Comparison of ENCODE assay signal across 8 mouse cellular contexts in genomic region chr2:11331528-11332446, GRCm38 (mm10).
DNase-seq lines count a peak whose midpoint lies in the region; ATAC-seq and TF ChIP-seq lines count a peak whose summit lies in the region.

No protein-coding gene starts in this region.

- H3K9ac ChIP-seq in ES-Bruce4 (ENCODE audit: low read depth, poor library complexity, severe bottlenecking), result no peak overlapping the region
- H3K9ac ChIP-seq in liver, postnatal 0 days (replicated peaks), result no peak overlapping the region
- H3K9ac ChIP-seq in neural tube, embryonic 14.5 days (replicated peaks; ENCODE audit: low read depth, low read length), result no peak overlapping the region

- TF ChIP-seq CTCF in ES-Bruce4 (IDR thresholded peaks at IDR 0.05; ENCODE audit: low read depth, low read length), result peak; percentile 57
- peak; percentile 99 for TF ChIP-seq CTCF in liver, postnatal 0 days (IDR thresholded peaks at IDR 0.05; ENCODE audit: low read depth)

- H3K27ac ChIP-seq in ES-Bruce4 (ENCODE audit: insufficient read depth, low read length), result no peak overlapping the region
- H3K27ac ChIP-seq in forebrain, embryonic 10.5 days, result no peak overlapping the region
- H3K27ac ChIP-seq in liver, postnatal 0 days (ENCODE audit: low read depth), result peak overlapping the region; percentile 75
- no peak overlapping the region for H3K27ac ChIP-seq in neural tube, embryonic 14.5 days (ENCODE audit: low read depth, low read length)

- TF ChIP-seq POLR2A in ES-Bruce4 (IDR thresholded peaks at IDR 0.05; ENCODE audit: insufficient read depth, low read length), result no peak

- H3K4me3 ChIP-seq in ES-Bruce4 (ENCODE audit: low read depth, low read length), result no peak overlapping the region
- H3K4me3 ChIP-seq in forebrain, embryonic 10.5 days, result no peak overlapping the region
- H3K4me3 ChIP-seq in liver, postnatal 0 days (ENCODE audit: low read depth, low read length), result no peak overlapping the region
- H3K4me3 ChIP-seq in neural tube, embryonic 14.5 days (ENCODE audit: low read depth, low read length), result no peak overlapping the region

- no peak overlapping the region for H3K4me2 ChIP-seq in liver, postnatal 0 days (ENCODE audit: low read depth, low read length)
- H3K4me2 ChIP-seq in neural tube, embryonic 14.5 days (ENCODE audit: low read depth, low read length), result no peak overlapping the region

- peak; percentile 44 for DNase-seq in c-Kit-negative CD71-positive TER-119-positive erythroid progenitor cells, embryonic 14.5 days (ENCODE audit: low read depth, low spot score)
- DNase-seq in forebrain, embryonic 10.5 days (ENCODE audit: extremely low spot score, low spot score), result peak; percentile 76
- peak; percentile 7 for DNase-seq in heart, postnatal 25 days (ENCODE audit: low spot score)
- peak; percentile 48 for DNase-seq in large intestine, adult 2 months (ENCODE audit: low read depth, low spot score)
- peak; percentile 82 for DNase-seq in liver, postnatal 0 days
- peak; percentile 22 for DNase-seq in testis, postnatal 14 days (ENCODE audit: low spot score)

- no peaks in the 10 kb centered on the region for H3K9me3 ChIP-seq in ES-Bruce4 (replicated peaks; ENCODE audit: control insufficient read depth, insufficient read depth, low read length, poor library complexity, severe bottlenecking)
- no peaks in the 10 kb centered on the region for H3K9me3 ChIP-seq in forebrain, embryonic 10.5 days
- H3K9me3 ChIP-seq in liver, postnatal 0 days (ENCODE audit: low read length), result no peaks in the 10 kb centered on the region
- no peaks in the 10 kb centered on the region for H3K9me3 ChIP-seq in neural tube, embryonic 14.5 days (ENCODE audit: control insufficient read depth, low read length)

- no peaks in the 10 kb centered on the region; the same call in 1 of the 2 replicates for H3K27me3 ChIP-seq in ES-Bruce4 (ENCODE audit: control insufficient read depth, insufficient read depth, low read length, poor library complexity, severe bottlenecking)
- H3K27me3 ChIP-seq in forebrain, embryonic 10.5 days (ENCODE audit: poor library complexity, severe bottlenecking), result no peaks in the 10 kb centered on the region
- no peaks in the 10 kb centered on the region for H3K27me3 ChIP-seq in liver, postnatal 0 days (ENCODE audit: insufficient read depth, low read length)
- no peaks in the 10 kb centered on the region; the same call in 1 of the 2 replicates for H3K27me3 ChIP-seq in neural tube, embryonic 14.5 days (ENCODE audit: control insufficient read depth, insufficient read depth, low read length)

- H3K36me3 ChIP-seq in ES-Bruce4 (ENCODE audit: control insufficient read depth, insufficient read depth, low read length, poor library complexity, severe bottlenecking), result no peaks in the 10 kb centered on the region
- no peaks in the 10 kb centered on the region for H3K36me3 ChIP-seq in forebrain, embryonic 10.5 days (replicated peaks)
- H3K36me3 ChIP-seq in liver, postnatal 0 days (replicated peaks; ENCODE audit: insufficient read depth, low read length), result no peaks in the 10 kb centered on the region
- H3K36me3 ChIP-seq in neural tube, embryonic 14.5 days (ENCODE audit: control insufficient read depth, insufficient read depth, low read length), result no peaks in the 10 kb centered on the region

- intact Hi-C loops in heart, postnatal 25 days (cut with DNase I), result loop anchor here (1.0 to 5.0 kb wide), 4 partner anchors 36 to 356 kb away; no protein-coding TSS in a partner anchor

- ATAC-seq in liver, postnatal 0 days, result peak; percentile 90
- ATAC-seq in neural tube, embryonic 14.5 days (ENCODE audit: low read depth), result peak; percentile 90

- H3K4me1 ChIP-seq in ES-Bruce4 (ENCODE audit: control insufficient read depth, insufficient read depth, low read length), result no peaks in the 10 kb centered on the region
- 0 out of 2 replicates have a peak, but pooled peaks cover 2% of the 10 kb centered on the region for H3K4me1 ChIP-seq in forebrain, embryonic 10.5 days
- H3K4me1 ChIP-seq in liver, postnatal 0 days (ENCODE audit: insufficient read depth), result peaks cover 14% of the 10 kb centered on the region
- no peaks in the 10 kb centered on the region for H3K4me1 ChIP-seq in neural tube, embryonic 14.5 days (ENCODE audit: control insufficient read depth, insufficient read depth, low read length)

- TF ChIP-seq EP300 in ES-Bruce4 (IDR thresholded peaks at IDR 0.05; ENCODE audit: insufficient read depth, low read depth, low read length), result no peak
- 0 out of 2 replicates have a peak, but pooled peaks have one; percentile 19 for TF ChIP-seq EP300 in liver, postnatal 0 days (IDR thresholded peaks at IDR 0.05; ENCODE audit: low read depth)

- 33% methylated on average over 11 of the region's 11 CpGs for WGBS in forebrain, embryonic 10.5 days
- 16% methylated on average over 11 of the region's 11 CpGs for WGBS in large intestine, adult 2 months
- WGBS in liver, postnatal 0 days (ENCODE audit: insufficient replicate concordance), result 13% methylated on average over 11 of the region's 11 CpGs
- WGBS in neural tube, embryonic 14.5 days, result 31% methylated on average over 11 of the region's 11 CpGs

Comparison
In these comparisons a context has a peak if more than half of its experiments do, and no peak if none do; other contexts are left out.
1. DNase-seq: peak in every context shown above with its lines; median percentile 82 in liver, postnatal 0 days; 76 in forebrain, embryonic 10.5 days; 48 in large intestine, adult 2 months; 44 in c-Kit-negative CD71-positive TER-119-positive erythroid progenitor cells, embryonic 14.5 days; 22 in testis, postnatal 14 days; 7 in heart, postnatal 25 days.